Mouse (Mus musculus): ENCODE results near the gene Gm3269. TPM values are rescaled to one million over a fixed set of nuclear protein-coding genes. Genes with fewer than 3 reads are reported as not detected.

Gm3269 gene
- polyA plus RNA-seq (2014; fragmentation: Illumina TruSeq; extraction: RNeasy Lipid Tissue Mini Kit (QIAGEN cat#74804); ENCODE audit: low read depth, low replicate concordance) = 0.13 TPM

GRCm38 (mm10) chr14:4837806-4838205 lies at the start of gene Gm3269:
Gene Gm3269 (plus strand): TSS chr14:4838106.

GRCm38 (mm10) chr14:4855299-4855980 lies 17.5 kb downstream of the Gm3269 start, which contains the start of gene Gm3264:
Gene Gm3264 (plus strand): TSS chr14:4855576.

GRCm38 (mm10) chr14:4892116-4892515 lies 54.2 kb downstream of the Gm3269 start, which contains the start of gene Gm3278:
Gene Gm3278 (plus strand): TSS chr14:4892416.

Other genes starting within 250 kb of the Gm3269 start
- 24.3 TPM for gene Gm8159, start 205.8 kb upstream of the Gm3269 start, polyA plus RNA-seq (2014; fragmentation: Illumina TruSeq; extraction: RNeasy Lipid Tissue Mini Kit (QIAGEN cat#74804); ENCODE audit: low read depth, low replicate concordance)
- gene Gm3239, start 173.9 kb upstream of the Gm3269 start, polyA plus RNA-seq (2014; fragmentation: Illumina TruSeq; extraction: RNeasy Lipid Tissue Mini Kit (QIAGEN cat#74804); ENCODE audit: low read depth, low replicate concordance) = 6.9 TPM
- gene Gm7876, start 128.9 kb upstream of the Gm3269 start, polyA plus RNA-seq (2014; fragmentation: Illumina TruSeq; extraction: RNeasy Lipid Tissue Mini Kit (QIAGEN cat#74804); ENCODE audit: low read depth, low replicate concordance) = 14.0 TPM
- 3.1 TPM for gene Gm3252, start 111.3 kb upstream of the Gm3269 start, polyA plus RNA-seq (2014; fragmentation: Illumina TruSeq; extraction: RNeasy Lipid Tissue Mini Kit (QIAGEN cat#74804); ENCODE audit: low read depth, low replicate concordance)
- gene Gm9602, start 61.8 kb upstream of the Gm3269 start, polyA plus RNA-seq (2014; fragmentation: Illumina TruSeq; extraction: RNeasy Lipid Tissue Mini Kit (QIAGEN cat#74804); ENCODE audit: low read depth, low replicate concordance) = 5.4 TPM
- gene Gm3264, start 17.5 kb downstream of the Gm3269 start, polyA plus RNA-seq (2014; fragmentation: Illumina TruSeq; extraction: RNeasy Lipid Tissue Mini Kit (QIAGEN cat#74804); ENCODE audit: low read depth, low replicate concordance) = 0.70 TPM
- 0.24 TPM for gene Gm3278, start 54.3 kb downstream of the Gm3269 start, polyA plus RNA-seq (2014; fragmentation: Illumina TruSeq; extraction: RNeasy Lipid Tissue Mini Kit (QIAGEN cat#74804); ENCODE audit: low read depth, low replicate concordance)
- 70.4 TPM for gene Gm8297, start 145.8 kb downstream of the Gm3269 start, polyA plus RNA-seq (2014; fragmentation: Illumina TruSeq; extraction: RNeasy Lipid Tissue Mini Kit (QIAGEN cat#74804); ENCODE audit: low read depth, low replicate concordance)
- gene Gm3298, start 177.8 kb downstream of the Gm3269 start, polyA plus RNA-seq (2014; fragmentation: Illumina TruSeq; extraction: RNeasy Lipid Tissue Mini Kit (QIAGEN cat#74804); ENCODE audit: low read depth, low replicate concordance) = not detected
- gene 4930555G01Rik, start 212.5 kb downstream of the Gm3269 start, polyA plus RNA-seq (2014; fragmentation: Illumina TruSeq; extraction: RNeasy Lipid Tissue Mini Kit (QIAGEN cat#74804); ENCODE audit: low read depth, low replicate concordance) = 4.0 TPM
- 4.1 TPM for gene Gm8281, start 232.9 kb downstream of the Gm3269 start, polyA plus RNA-seq (2014; fragmentation: Illumina TruSeq; extraction: RNeasy Lipid Tissue Mini Kit (QIAGEN cat#74804); ENCODE audit: low read depth, low replicate concordance)

All from testis, adult 10 weeks (tissue).